Mouse (Mus musculus): ENCODE measurements at regions not wholly inside any gene's neighbourhood (a gene's known extent, or its start where the extent isn't known, plus 50 kb on each side); places are given as distances from the start of the nearest gene placed in this dataset.
A peak's percentile ranks its signal among the peaks of the same experiment; 100 is the strongest.
"Not testable (repeated sequence)": the region's sequence is repeated elsewhere in the genome, so short reads cannot be mapped to it uniquely, and the experiment has no call there.

DNA sequence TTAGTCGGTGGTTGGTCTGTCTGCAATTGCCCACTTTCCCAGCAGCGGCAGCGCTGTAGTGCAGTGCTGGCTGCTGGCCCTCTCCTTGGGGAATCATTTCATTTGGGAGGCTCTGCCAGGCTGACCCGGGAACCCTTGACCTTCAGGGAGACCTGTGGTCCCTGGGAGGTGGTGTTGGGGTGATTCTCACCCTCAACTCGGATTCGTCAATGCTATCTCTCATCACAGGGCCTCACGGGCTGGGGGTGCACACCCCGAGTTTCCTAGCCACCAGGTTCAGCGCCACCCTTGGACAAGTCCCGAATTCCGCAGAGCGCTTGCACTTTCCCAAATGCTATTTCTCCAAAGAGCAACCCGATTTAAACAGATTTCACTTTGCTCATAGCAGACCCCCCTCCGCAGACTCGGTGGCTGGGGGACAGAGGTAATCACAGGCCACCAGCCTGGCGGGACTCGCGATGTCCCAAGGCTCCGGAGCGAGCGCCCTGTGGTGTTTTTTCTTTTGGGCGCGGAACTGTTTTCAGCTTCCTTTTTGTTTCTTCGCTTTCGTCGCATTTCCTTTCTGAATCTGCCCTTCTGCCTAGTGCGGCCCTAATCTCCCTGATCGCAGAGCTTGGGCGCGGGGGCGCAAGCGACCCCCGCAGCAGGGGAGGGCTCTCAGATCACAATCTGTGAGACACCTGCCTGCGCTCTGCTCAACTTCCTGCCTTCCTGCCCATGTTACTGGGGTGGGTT lies 300.7 kb downstream of the Vrk1 start:
- Histone ChIP-seq H3K9ac (ENCODE audit: low read depth, low read length) (no peak overlapping the region), H3K9me3 (replicated peaks; ENCODE audit: control insufficient read depth, low read length) (no peaks in the 10 kb centered on the region), H3K27me3 (ENCODE audit: control insufficient read depth, insufficient read depth, low read depth, low read length) (no peaks in the 10 kb centered on the region), H3K4me1 (ENCODE audit: control insufficient read depth, low read depth, low read length) (no peaks in the 10 kb centered on the region), H3K4me2 (ENCODE audit: low read depth, low read length) (peak overlapping the region; percentile 39), H3K4me3 (ENCODE audit: low read depth, low read length) (peak overlapping the region; percentile 32), H3K36me3 (ENCODE audit: control insufficient read depth, insufficient read depth) (no peaks in the 10 kb centered on the region), H3K27ac (ENCODE audit: low read length) (no peak overlapping the region)
- ATAC-seq (ENCODE audit: low read depth), result no peak
- 1% methylated on average over 34 of the region's 34 CpGs for WGBS (ENCODE audit: insufficient replicate concordance)

DNA sequence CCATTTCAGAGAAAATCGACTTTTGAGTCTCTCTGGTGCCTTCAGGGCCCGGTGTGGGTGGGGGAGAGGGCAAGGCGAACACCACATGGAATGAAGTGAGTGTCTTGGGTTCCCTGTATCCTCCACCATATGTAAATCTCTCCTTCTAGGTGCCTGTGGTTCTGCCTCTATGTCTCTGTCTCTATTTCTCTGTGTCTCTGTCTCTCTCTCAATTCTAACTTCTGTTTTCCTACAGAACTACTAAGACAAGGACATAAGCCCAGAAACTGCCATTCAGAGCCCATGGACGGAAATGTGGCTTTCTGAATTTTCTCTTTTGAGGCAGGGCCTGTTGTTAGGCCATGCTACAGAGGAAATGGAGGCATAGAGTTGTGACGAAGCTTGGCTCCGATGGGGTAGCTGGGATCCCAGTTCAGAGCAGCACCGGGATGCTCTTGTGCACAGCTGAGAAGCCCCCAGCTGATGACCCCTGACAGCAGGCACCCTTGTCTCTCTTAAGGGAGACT lies 301.3 kb downstream of the Vrk1 start:
- Histone ChIP-seq H3K9ac (ENCODE audit: low read depth, low read length) (no peak overlapping the region), H3K4me1 (ENCODE audit: control insufficient read depth, low read depth, low read length) (no peaks in the 10 kb centered on the region)

DNA sequence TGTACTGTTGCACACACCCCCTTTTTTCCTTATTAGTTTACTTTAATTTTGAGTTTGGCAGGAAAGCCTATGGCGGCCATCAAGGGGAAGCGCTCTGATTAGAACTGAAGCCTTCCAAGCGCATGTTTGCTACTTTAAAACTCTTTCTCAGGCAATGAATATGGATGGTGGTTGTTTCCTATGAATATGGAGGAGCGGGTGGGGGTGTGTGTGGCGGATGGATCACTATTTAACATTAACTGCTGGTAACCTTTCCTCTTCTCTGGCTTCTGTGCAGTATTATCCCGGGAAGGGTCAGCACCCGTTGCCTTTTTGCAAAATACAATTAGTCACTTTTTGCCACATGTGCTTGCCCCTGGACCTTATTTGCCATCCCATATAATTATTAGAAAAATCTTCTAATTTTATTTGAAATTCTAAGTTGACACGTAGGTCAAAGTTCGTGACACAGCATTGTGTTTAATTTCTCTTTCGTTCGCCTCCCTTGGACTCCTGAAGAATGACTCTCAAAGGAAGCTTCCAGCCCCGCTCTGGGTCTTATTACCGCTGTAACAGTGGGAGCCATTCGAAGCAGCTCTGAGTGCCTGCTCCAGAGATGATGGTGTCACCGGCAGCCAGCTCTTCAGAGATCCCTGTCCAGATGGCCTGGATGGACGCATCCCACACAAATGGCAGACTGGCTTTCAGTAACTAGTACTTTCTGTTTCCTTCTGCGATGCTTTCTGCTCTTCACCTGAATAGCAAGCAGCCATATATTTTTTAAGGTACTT lies 302.0 kb downstream of the Vrk1 start:
- H3K27me3 ChIP-seq (ENCODE audit: control insufficient read depth, insufficient read depth, low read depth, low read length), result no peaks in the 10 kb centered on the region
- H3K36me3 ChIP-seq (ENCODE audit: control insufficient read depth, insufficient read depth), result no peaks in the 10 kb centered on the region
- no peak overlapping the region for H3K4me3 ChIP-seq (ENCODE audit: low read depth, low read length)
- H3K4me1 ChIP-seq (ENCODE audit: control insufficient read depth, low read depth, low read length), result no peaks in the 10 kb centered on the region
- WGBS (ENCODE audit: insufficient replicate concordance), result 76% methylated on average over 17 of the region's 17 CpGs
- ATAC-seq (ENCODE audit: low read depth), result no peak
- H3K27ac ChIP-seq (ENCODE audit: low read length), result no peak overlapping the region
- no peak overlapping the region for H3K9ac ChIP-seq (ENCODE audit: low read depth, low read length)
- no peak overlapping the region for H3K4me2 ChIP-seq (ENCODE audit: low read depth, low read length)
- H3K9me3 ChIP-seq (replicated peaks; ENCODE audit: control insufficient read depth, low read length), result no peaks in the 10 kb centered on the region

More for the DNA sequence above, 301.3 kb downstream of the Vrk1 start:
- ATAC-seq (ENCODE audit: low read depth), result no peak
- 43% methylated on average over 7 of the region's 7 CpGs for WGBS (ENCODE audit: insufficient replicate concordance)
- Histone ChIP-seq H3K27me3 (ENCODE audit: control insufficient read depth, insufficient read depth, low read depth, low read length) (no peaks in the 10 kb centered on the region), H3K4me2 (ENCODE audit: low read depth, low read length) (peak overlapping the region; percentile 39; the same call in 1 of the 2 replicates), H3K27ac (ENCODE audit: low read length) (no peak overlapping the region), H3K9me3 (replicated peaks; ENCODE audit: control insufficient read depth, low read length) (no peaks in the 10 kb centered on the region), H3K4me3 (ENCODE audit: low read depth, low read length) (no peak overlapping the region), H3K36me3 (ENCODE audit: control insufficient read depth, insufficient read depth) (no peaks in the 10 kb centered on the region)

DNA sequence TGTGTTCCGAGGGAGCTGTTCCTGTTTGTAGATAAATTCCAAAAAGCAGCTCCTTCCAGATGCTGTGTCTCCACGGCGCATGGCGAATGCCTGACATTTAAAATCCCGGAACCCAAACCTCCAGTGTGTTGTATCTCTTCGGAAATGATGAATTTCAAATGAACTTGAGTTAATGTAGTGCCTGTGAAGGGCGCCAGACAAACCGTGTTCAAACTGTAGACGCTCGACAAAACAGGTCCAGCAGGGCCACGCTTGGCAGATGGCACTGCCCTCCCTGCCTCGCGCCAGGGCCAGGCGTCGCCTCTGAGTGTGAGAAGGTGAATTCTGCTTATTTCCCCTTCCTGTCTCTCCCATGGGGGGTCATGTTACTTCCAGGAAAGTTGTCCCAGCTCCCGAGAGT lies 307.7 kb downstream of the Vrk1 start:
- no peaks in the 10 kb centered on the region for H3K4me1 ChIP-seq (ENCODE audit: control insufficient read depth, low read depth, low read length)
- ATAC-seq (ENCODE audit: low read depth), result no peak
- H3K9ac ChIP-seq (ENCODE audit: low read depth, low read length), result no peak overlapping the region
- H3K36me3 ChIP-seq (ENCODE audit: control insufficient read depth, insufficient read depth), result no peaks in the 10 kb centered on the region
- no peak overlapping the region for H3K4me3 ChIP-seq (ENCODE audit: low read depth, low read length)
- H3K27me3 ChIP-seq (ENCODE audit: control insufficient read depth, insufficient read depth, low read depth, low read length), result no peaks in the 10 kb centered on the region
- 73% methylated on average over 16 of the region's 16 CpGs for WGBS (ENCODE audit: insufficient replicate concordance)
- H3K9me3 ChIP-seq (replicated peaks; ENCODE audit: control insufficient read depth, low read length), result no peaks in the 10 kb centered on the region
- no peak overlapping the region for H3K27ac ChIP-seq (ENCODE audit: low read length)
- H3K4me2 ChIP-seq (ENCODE audit: low read depth, low read length), result no peak overlapping the region

DNA sequence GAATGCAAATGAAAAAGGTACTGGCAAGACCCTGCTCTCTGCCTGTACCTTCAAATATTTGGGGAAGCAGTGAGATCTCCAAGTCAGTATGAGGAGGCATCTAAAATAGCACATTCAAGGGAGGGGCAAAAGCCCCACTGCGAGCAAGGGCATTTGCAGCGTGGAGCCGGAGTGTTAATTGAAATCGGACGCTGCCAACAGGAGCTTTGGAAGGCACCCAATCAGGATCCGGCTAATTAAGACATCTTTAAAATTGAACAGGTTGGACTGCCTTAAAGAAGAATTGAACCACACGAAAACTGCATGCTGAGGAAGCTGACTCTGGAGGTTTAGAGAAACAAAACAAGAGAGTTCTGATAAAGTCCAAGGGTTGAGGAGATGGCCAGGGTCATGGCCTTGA lies 311.5 kb downstream of the Vrk1 start:
- ATAC-seq (ENCODE audit: low read depth), result no peak
- no peak overlapping the region for H3K4me2 ChIP-seq (ENCODE audit: low read depth, low read length)
- no peaks in the 10 kb centered on the region for H3K36me3 ChIP-seq (ENCODE audit: control insufficient read depth, insufficient read depth)
- H3K27ac ChIP-seq (ENCODE audit: low read length), result no peak overlapping the region
- 79% methylated on average over 7 of the region's 7 CpGs for WGBS (ENCODE audit: insufficient replicate concordance)
- no peaks in the 10 kb centered on the region for H3K27me3 ChIP-seq (ENCODE audit: control insufficient read depth, insufficient read depth, low read depth, low read length)
- no peaks in the 10 kb centered on the region for H3K4me1 ChIP-seq (ENCODE audit: control insufficient read depth, low read depth, low read length)
- H3K4me3 ChIP-seq (ENCODE audit: low read depth, low read length), result no peak overlapping the region
- no peaks in the 10 kb centered on the region for H3K9me3 ChIP-seq (replicated peaks; ENCODE audit: control insufficient read depth, low read length)
- H3K9ac ChIP-seq (ENCODE audit: low read depth, low read length), result no peak overlapping the region

DNA sequence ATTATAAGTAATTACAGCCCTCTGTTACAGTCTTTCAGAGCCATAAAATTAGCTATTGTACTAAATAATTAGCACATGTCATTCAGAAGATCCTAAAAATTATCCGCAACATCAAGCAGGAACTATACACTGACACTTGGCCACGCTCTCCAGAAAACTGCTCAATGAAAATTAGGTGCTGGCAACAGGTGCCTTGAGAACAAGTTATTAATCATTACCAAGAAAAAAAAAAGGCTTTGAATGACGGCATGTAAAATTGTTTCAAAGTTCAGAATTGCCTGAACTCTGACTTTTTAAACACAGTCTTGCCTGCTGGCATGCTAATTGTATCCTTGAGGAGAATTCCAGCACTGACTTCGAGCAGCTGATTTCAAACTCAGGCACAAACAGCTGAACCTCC lies 316.6 kb downstream of the Vrk1 start:
- ATAC-seq (ENCODE audit: low read depth), result no peak
- H3K36me3 ChIP-seq (ENCODE audit: control insufficient read depth, insufficient read depth), result no peaks in the 10 kb centered on the region
- no peaks in the 10 kb centered on the region for H3K4me1 ChIP-seq (ENCODE audit: control insufficient read depth, low read depth, low read length)
- no peak overlapping the region for H3K4me3 ChIP-seq (ENCODE audit: low read depth, low read length)
- H3K9ac ChIP-seq (ENCODE audit: low read depth, low read length), result no peak overlapping the region
- no peaks in the 10 kb centered on the region; the same call in 1 of the 2 replicates for H3K9me3 ChIP-seq (replicated peaks; ENCODE audit: control insufficient read depth, low read length)
- H3K27me3 ChIP-seq (ENCODE audit: control insufficient read depth, insufficient read depth, low read depth, low read length), result no peaks in the 10 kb centered on the region
- 68% methylated on average over 4 of the region's 4 CpGs for WGBS (ENCODE audit: insufficient replicate concordance)
- H3K27ac ChIP-seq (ENCODE audit: low read length), result no peak overlapping the region
- H3K4me2 ChIP-seq (ENCODE audit: low read depth, low read length), result no peak overlapping the region

DNA sequence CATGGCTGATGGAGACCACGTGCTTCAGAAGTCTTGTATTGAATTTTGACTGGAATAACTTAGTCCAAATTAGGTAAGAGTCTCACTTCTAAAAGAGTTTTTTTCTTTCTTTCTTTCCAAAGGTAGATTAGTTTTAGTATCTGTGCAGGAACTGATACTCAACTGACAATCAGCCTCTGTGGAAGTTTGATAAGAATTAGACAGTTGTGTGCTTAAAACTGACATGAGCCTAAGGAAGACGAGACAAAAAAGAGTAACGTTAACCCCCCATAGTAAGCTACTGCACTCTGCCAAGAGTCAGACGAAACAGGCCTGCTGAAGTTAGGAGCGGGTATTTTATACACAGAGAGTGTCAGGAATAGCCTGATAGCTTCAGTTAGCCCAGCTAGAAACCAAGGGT lies 317.3 kb downstream of the Vrk1 start:
- H3K4me3 ChIP-seq (ENCODE audit: low read depth, low read length), result no peak overlapping the region
- no peaks in the 10 kb centered on the region for H3K4me1 ChIP-seq (ENCODE audit: control insufficient read depth, low read depth, low read length)
- WGBS (ENCODE audit: insufficient replicate concordance), result 36% methylated on average over 5 of the region's 5 CpGs
- no peak for ATAC-seq (ENCODE audit: low read depth)
- no peaks in the 10 kb centered on the region for H3K36me3 ChIP-seq (ENCODE audit: control insufficient read depth, insufficient read depth)
- H3K4me2 ChIP-seq (ENCODE audit: low read depth, low read length), result no peak overlapping the region
- H3K27me3 ChIP-seq (ENCODE audit: control insufficient read depth, insufficient read depth, low read depth, low read length), result no peaks in the 10 kb centered on the region
- no peak overlapping the region for H3K27ac ChIP-seq (ENCODE audit: low read length)
- H3K9ac ChIP-seq (ENCODE audit: low read depth, low read length), result no peak overlapping the region
- no peaks in the 10 kb centered on the region; the same call in 1 of the 2 replicates for H3K9me3 ChIP-seq (replicated peaks; ENCODE audit: control insufficient read depth, low read length)

DNA sequence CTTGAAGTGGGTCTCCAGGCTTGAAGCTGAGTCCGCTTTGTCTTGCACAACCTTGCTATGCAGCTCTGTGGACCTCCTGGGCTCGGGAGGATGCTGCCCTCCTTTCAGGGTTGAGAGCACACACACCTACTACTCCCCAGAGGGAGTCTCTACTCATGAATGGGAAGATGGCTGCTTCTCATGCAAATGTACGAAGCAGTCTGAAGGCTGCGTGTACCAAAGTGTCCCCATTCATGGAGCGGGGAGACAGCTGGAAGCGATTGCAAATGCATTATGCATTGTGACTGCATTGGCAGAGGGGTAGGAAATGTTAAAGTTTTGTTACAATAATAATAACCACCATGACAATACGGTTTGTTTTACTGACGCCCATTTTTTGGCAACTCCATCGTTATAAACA lies 347.8 kb downstream of the Vrk1 start:
- Histone ChIP-seq H3K4me2 (ENCODE audit: low read depth, low read length) (no peak overlapping the region), H3K27ac (ENCODE audit: low read length) (no peak overlapping the region), H3K9ac (ENCODE audit: low read depth, low read length) (no peak overlapping the region), H3K36me3 (ENCODE audit: control insufficient read depth, insufficient read depth) (no peaks in the 10 kb centered on the region), H3K4me1 (ENCODE audit: control insufficient read depth, low read depth, low read length) (no peaks in the 10 kb centered on the region), H3K9me3 (replicated peaks; ENCODE audit: control insufficient read depth, low read length) (no peaks in the 10 kb centered on the region), H3K4me3 (ENCODE audit: low read depth, low read length) (no peak overlapping the region), H3K27me3 (ENCODE audit: control insufficient read depth, insufficient read depth, low read depth, low read length) (no peaks in the 10 kb centered on the region)
- WGBS (ENCODE audit: insufficient replicate concordance), result 74% methylated on average over 9 of the region's 9 CpGs
- no peak for ATAC-seq (ENCODE audit: low read depth)

DNA sequence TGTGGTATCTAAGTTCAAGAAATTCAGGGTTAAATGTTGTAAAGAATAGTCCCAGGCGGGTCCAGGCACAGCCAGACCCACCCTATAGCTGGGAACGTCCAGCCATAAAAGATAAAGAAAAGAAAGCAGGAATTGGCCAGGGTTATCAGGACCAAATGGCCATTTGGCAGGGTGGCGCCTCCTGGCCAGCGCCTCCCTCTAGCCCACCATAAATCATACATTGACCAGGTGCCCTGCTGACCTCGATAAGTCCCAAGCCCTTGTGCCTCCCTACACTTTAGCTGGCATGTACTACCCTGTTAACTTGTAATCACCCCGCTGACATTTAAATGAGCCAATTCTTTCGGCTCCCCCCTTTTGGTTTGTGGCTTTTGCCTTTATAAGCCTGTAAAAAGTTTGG lies 351.6 kb downstream of the Vrk1 start:
- H3K9me3 ChIP-seq (replicated peaks; ENCODE audit: control insufficient read depth, low read length); H3K4me2 ChIP-seq (ENCODE audit: low read depth, low read length); H3K4me3 ChIP-seq (ENCODE audit: low read depth, low read length); H3K27ac ChIP-seq (ENCODE audit: low read length); ATAC-seq (ENCODE audit: low read depth); H3K4me1 ChIP-seq (ENCODE audit: control insufficient read depth, low read depth, low read length); H3K27me3 ChIP-seq (ENCODE audit: control insufficient read depth, insufficient read depth, low read depth, low read length); H3K9ac ChIP-seq (ENCODE audit: low read depth, low read length); H3K36me3 ChIP-seq (ENCODE audit: control insufficient read depth, insufficient read depth): not testable (repeated sequence)
- WGBS (ENCODE audit: insufficient replicate concordance), result 41% methylated on average over 7 of the region's 7 CpGs

Data from liver, embryonic 16.5 days (tissue).